Mouse (Mus musculus) c-Kit-positive CD71-positive TER-119-negative erythroid progenitor cells, embryonic 14.5 days (primary cell): Measurements from ENCODE around the gene Cited1.

Experiments
- DNase-seq: peaks from one replicate; pipeline ENCODE4 v3.0.0-alpha.2; 2013; ENCODE audit warnings: low read depth

The Cited1 gene

GRCm38 (mm10) chrX:102251937-102252860 lies at the start of gene Cited1:
Gene Cited1 (minus strand): TSS chrX:102252181.
- DNase-seq = no peak

GRCm38 (mm10) chrX:102284889-102285288 lies 32.9 kb upstream of the Cited1 start:
- no peak for DNase-seq

- DNase-seq = no peak
These were observed 10.8 kb upstream of the Cited1 start for GRCm38 (mm10) chrX:102262620-102263345.

- DNase-seq = no peak
These were observed 7.8 kb upstream of the Cited1 start for GRCm38 (mm10) chrX:102259772-102260171.

- no peak for DNase-seq
These were observed 1.9 kb upstream of the Cited1 start for GRCm38 (mm10) chrX:102253892-102254291.

- no peak for DNase-seq
These were observed 602 bp downstream of the Cited1 start for GRCm38 (mm10) chrX:102251221-102251936.

GRCm38 (mm10) chrX:102250891-102251170 lies 1.1 kb downstream of the Cited1 start:
- DNase-seq = no peak

- DNase-seq = no peak
These were observed 1.7 kb downstream of the Cited1 start for GRCm38 (mm10) chrX:102250150-102250890.

- no peak for DNase-seq
These were observed 7.6 kb downstream of the Cited1 start for GRCm38 (mm10) chrX:102244334-102244733.

- peak; percentile 42 for DNase-seq
These were observed 32.9 kb downstream of the Cited1 start for GRCm38 (mm10) chrX:102219126-102219525.

- peak; percentile 49 for DNase-seq
These were observed 36.6 kb downstream of the Cited1 start for GRCm38 (mm10) chrX:102215356-102215755.
